Mouse (Mus musculus): ENCODE data around the gene Rab36. TPM values are rescaled to one million over a fixed set of nuclear protein-coding genes. Genes with fewer than 3 reads are reported as not detected.

Gene Rab36
- polyA plus RNA-seq, 1 experiment, result not detected

DNA sequence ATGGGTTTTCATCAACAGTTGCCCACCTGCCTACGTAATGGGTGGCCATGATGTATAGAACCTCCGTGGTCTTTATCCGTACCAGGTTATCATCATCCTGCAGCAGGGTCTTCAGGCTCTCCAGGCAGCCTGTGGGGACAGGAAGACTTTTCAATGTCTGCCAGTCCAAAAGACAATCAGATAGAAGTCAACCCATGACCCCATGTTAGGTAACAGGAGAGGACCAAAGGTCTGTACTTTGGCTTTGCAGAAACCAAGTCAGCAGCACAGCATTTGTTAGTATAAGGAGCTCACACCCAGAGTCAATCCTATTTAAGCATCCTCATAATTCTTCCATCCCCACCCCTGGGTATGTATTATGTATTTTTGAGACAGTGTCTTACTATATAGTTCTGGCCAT is 7.2 kb upstream of the Rab36 start:
- TF ChIP-seq GATA1 (IDR thresholded peaks at IDR 0.05; ENCODE audit: low read length), result no peak

DNA sequence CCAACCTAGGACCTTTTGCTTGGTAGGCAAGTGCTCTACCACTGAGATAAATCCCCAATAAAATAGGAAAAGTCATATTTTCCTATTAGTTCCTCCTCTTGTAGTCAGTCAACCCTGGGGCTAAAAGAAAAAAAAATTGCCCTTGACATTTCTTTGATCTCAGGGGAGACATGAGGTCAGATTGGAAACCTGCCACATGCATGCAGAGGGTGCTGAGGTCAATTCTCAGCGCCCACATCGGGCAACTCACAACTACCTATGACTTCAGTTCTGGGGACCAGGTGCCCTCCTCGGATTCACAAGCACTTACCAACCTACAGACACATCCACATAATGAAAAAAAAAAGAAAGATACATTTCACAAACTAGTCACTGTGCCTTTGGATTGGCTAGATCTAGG is 6.6 kb upstream of the Rab36 start:
- no peak for TF ChIP-seq GATA1 (IDR thresholded peaks at IDR 0.05; ENCODE audit: low read length)

DNA sequence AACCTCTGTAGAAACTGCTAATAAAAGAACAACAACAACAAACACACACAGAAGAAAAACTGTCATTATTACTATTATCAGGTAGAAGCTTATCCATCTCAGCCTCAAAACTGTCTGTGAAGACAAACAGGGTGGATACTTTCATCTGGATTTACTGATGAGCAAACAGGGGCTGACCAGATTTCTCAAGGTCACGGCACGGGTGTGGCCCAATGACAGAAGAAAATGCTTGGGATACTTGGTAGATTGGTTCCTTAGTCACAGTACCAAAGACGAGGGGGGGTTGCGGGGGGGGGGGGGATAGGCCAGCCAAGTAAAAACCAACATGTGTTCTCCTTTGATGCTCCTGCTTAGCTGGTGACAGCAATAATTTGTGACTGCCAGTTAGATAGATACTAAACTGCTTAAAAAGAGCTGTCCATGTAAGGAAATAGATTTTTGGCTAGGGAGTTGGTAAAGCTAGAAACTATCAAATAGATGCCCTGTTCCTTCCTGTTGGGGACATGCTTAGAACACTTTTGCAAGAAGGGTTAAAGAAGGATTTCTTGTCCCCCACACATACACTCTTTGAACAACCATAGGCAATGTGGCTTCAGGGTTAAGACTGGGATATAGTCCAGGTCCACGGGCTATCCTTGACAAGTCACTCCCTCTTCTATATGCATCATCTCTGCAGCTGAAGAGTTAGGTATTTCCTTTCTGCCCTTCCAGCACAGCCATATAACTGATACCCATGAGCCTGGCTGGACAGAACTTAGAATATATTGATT is 5.3 kb upstream of the Rab36 start:
- no peak for TF ChIP-seq GATA1 (IDR thresholded peaks at IDR 0.05; ENCODE audit: low read length)

DNA sequence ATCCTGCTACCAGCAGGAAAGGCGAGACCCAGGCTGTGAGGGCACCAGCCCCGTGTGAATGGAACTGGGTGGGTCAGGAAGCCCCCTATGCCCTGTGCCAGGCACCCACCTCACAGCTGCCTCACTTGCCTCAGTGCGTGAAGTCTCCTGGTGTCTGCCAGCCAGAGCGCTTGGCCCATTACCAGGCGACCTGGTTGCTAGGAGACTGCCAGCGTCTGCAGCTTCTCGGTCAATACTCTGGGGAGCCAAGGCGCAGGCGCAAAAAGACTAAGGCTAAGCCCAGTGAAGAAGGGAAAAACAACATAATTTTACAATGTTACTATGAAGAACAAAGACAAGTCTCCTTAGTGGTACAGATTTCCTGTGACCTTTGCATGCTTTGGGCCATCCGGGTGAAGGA is 4.5 kb upstream of the Rab36 start, which contains the start of gene Rsph14:
TSS of gene Rsph14 (minus strand) at position 192 of the 400 bp plus-strand sequence.
- TF ChIP-seq GATA1 (IDR thresholded peaks at IDR 0.05; ENCODE audit: low read length), result no peak

DNA sequence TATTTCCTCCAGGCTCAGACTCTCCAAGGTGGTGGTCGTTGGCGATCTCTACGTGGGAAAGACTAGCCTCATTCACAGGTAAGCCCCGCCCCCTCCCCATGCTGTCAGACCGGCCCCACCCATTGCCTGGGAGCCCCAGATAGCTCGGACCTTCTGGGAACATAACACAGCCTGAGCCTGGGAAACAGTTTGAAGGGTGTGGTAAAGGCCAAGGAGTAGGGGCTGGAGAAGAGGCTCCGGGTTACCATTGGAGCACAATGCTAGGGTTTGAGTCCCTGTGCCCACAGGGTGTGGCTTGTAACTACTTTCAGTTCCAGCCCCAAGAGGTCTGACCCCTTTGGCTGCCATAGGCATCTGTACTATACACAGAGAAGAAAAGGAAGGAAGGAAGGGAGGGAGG is 7.6 kb downstream of the Rab36 start:
- no peak for TF ChIP-seq GATA1 (IDR thresholded peaks at IDR 0.05; ENCODE audit: low read length)

DNA sequence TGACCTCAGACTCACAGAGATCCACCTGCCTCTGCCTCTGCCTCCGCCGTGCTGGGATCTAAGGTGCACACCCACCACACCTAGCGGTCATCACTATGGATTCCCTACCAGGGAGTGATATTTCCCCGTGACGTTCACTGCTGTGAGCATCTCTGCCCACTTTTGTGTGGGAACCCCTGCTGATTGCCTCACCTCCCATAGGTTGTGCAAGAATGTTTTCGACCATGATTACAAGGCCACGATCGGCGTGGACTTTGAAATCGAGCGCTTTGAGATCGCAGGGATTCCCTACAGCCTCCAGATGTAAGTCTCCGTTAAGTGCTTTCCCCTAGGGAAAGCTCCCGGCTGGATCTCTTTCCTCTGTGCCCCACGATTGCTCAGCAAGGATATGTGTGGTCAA is 9.0 kb downstream of the Rab36 start:
- no peak for TF ChIP-seq GATA1 (IDR thresholded peaks at IDR 0.05; ENCODE audit: low read length)

DNA sequence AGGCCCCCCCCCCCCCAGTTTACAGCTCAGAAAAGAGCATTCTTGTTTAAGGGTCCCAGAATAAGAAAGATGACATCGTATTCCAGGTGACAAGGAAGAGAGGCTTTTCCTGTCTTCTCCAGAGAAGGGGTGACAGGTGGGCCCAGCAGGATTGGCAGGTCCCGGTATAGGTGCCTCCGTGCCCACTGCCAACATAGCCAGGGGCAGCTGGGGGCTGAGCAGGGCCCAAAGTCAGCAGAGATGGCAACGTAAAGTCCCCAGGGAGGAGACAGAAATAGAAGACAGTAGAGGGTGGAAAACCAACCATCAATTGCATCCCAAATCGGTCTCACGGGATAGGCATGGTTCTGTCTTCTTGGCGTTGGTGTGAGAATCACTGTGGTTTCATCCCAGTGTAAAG is 11.9 kb downstream of the Rab36 start:
- no peak for TF ChIP-seq GATA1 (IDR thresholded peaks at IDR 0.05; ENCODE audit: low read length)

DNA sequence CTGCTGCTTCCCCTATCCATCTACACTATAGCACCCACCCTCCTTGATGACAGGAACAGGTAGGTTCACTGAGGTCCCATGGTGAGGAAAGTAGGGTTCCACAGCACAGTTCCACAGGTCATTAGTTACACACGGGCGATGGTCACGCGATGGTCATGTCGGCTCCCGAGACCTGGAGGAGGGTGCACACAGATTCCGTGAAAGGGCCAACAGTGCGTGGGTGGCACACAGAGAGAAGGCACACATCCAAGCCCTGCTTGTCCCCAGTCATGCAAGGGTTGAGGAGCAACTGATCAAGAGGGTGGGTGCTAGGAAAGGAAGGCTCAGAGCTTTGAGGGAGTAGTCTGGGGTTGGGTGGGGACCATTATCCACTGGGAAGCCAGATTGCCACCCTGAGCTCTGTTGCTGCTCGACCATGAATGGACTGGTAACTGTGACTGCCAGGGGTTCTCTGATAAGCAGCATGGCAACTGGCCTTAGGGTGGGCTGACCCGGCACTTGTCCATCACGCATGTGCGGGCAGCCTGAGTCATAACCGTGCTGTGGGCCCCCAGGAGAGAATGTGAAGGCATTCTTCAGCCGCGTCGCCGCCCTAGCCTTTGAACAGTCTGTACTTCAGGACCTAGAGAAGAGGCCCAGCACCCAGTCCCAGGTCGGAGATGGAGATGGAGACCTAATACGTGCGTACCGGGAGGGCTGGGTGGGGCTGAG is 14.7 kb downstream of the Rab36 start:
- no peak for TF ChIP-seq GATA1 (IDR thresholded peaks at IDR 0.05; ENCODE audit: low read length)

DNA sequence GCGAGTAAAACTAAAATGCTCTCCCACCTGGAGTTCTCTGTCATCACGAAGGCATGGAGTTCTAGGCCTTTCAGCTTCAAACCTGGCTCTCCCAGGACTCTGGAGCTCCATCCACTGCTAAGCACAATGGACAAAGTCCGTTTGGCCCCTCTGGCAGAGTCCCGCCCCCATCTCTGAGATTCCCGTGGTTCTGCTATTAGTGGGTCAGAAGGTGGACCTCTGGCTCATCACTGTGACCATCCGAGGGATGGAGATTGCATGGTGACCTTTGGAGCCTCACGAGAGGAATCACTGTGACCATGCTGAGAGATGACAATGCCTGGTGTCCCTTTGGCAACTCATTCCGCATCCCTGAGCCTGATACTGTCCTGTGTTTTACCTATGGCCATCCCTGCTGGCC is 16.0 kb downstream of the Rab36 start:
- TF ChIP-seq GATA1 (IDR thresholded peaks at IDR 0.05; ENCODE audit: low read length), result no peak

DNA sequence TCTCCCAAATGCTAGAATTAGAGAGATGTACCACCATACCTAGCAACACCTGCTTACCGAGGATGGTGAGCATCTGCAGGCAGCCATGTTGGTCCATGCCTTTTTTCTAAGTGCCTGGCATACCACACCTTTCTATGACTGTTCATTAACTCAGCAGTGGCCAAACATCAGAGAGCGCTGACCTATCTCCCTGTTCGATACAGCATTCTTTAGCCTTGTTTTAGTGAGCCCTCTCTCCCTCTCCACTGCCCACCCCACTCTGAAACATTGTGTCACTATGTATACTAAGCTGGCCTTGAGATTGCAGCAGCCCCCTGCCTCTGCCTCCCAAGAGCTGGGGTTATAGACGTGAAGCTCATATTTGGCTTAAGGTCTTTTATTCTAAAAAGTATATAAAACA is 16.8 kb downstream of the Rab36 start:
- no peak for TF ChIP-seq GATA1 (IDR thresholded peaks at IDR 0.05; ENCODE audit: low read length)

DNA sequence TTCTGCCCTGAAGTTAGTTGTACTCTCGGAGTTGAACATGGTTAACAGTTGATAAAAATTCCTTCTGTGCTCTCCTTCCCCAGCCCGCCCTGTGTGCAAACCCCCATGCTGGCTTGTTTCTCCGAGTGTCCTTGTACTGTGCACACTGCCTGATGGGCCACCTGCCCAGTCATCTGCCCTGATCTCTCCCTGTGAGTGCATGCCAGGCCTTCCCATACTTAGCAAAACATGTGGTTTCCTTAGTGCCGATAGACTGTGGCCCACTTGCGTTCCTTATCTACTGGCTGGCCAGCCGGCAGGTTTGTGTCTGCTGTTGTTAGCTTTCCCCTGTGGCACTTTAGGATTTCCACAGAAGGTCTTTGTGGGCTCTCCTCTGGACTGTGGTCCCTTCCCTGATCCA is 17.3 kb downstream of the Rab36 start:
- no peak for TF ChIP-seq GATA1 (IDR thresholded peaks at IDR 0.05; ENCODE audit: low read length)

DNA sequence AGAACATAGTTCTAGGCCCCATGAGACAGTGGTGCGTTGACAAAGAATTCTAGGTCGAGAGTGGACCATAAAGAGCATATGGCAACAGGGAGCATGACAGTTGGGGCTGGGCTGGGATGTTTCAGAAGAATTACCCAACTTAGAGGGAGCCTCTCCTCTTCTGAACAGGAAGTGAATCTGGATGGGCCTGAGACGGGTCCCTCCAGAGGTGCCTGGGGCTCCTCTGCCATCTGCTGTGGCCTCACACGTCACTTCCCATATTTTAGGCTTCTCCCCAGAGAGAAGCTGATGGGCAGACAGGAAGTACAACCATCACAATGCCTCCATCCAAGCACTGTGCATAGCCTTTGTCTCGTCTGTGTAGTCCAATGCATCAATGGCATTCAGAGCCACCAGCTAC is 18.8 kb downstream of the Rab36 start:
- no peak for TF ChIP-seq GATA1 (IDR thresholded peaks at IDR 0.05; ENCODE audit: low read length)

DNA sequence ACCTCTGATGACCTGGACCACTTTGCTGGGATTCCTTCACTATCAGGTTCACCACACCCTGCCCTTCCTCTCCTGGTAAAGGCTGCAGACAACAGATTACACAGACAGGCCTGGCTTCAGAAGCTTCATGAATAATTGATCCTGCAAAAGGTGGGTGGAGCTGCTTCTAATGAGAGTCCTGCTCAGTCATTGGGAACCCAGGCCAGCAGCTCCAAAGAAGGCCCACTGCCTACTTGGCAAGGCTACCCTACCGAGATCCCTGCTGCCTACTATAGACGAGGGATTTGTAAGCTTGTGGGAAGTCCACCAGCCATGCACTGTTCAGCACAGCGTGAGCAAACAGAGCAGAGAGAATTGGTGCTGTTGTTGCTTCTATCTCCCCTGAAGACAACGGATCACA is 19.4 kb downstream of the Rab36 start:
- no peak for TF ChIP-seq GATA1 (IDR thresholded peaks at IDR 0.05; ENCODE audit: low read length)

DNA sequence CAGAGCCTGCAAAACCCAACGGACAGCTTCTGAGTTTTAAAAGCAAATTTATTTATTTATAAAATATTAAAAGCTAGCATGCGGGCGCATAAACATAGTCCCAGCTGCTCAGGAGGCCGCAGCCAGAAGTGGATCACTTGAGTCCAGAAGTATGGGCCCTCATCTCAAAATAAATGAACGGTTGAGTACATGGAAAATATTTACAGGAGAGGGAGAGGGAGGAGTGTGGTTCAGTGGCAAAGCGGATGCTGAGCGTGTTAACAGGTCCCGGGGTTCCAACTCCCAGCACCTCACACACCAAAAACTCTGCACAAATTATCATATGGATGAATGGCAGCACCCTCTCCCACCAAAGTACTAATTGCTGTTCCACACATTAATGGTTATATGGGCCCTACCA is 21.5 kb downstream of the Rab36 start:
- TF ChIP-seq GATA1 (IDR thresholded peaks at IDR 0.05; ENCODE audit: low read length), result no peak

DNA sequence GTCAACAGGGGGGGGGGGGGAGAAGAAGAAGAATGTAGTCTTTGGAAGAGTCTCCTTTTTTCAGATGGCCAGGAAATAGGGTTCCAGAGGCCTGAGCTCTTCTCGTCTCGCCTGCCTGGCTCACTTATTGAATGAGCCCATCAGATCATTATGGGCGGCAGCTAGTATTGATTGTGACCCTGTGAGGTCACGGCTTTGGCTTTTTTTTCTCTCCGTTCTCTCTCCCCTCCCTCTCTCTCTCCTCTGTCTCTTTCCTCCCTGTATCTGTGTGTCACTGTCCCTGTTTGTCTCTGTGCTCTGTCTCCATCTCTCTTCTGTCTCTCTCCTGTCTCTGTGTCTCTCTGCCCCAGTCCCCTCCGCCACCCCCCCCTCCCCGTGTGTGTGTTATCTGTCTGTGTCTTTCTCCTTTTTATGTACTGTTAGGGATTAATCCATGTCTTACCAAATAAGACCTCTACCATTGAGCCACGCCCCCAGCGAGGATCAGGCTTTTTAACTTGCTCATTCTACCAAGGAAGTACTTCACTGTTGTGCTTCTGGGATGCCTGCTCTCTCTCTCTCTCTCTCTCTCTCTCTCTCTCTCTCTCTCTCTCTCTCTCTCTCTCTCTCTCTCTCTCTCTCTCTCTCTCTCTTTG is 22.0 kb downstream of the Rab36 start:
- no peak for TF ChIP-seq GATA1 (IDR thresholded peaks at IDR 0.05; ENCODE audit: low read length)

DNA sequence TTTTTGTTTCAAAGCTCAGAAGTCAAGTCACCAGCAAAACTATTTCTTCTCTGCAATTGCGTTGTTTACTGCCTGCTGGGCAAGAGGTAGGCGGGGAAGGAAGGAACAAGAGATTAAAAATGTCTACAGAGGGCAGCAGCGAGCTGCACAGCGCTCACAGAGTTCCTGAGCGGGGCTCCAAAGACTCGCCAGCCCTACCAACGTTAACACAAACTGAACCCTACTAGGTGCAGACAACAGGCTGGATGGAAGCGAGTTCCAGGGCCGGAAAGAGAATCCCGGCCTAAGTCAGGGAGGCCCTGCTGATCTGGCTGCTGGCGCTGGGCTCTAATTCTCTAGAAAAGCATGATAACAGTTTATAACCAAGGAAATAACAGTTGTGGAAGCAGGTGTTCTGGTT is 22.5 kb downstream of the Rab36 start:
- no peak for TF ChIP-seq GATA1 (IDR thresholded peaks at IDR 0.05; ENCODE audit: low read length)
